Mouse (Mus musculus): ENCODE measurements at regions not wholly inside any gene's neighbourhood (a gene's known extent, or its start where the extent isn't known, plus 50 kb on each side); places are given as distances from the start of the nearest gene placed in this dataset.
"Not testable (repeated sequence)": the region's sequence is repeated elsewhere in the genome, so short reads cannot be mapped to it uniquely, and the experiment has no call there.

DNA sequence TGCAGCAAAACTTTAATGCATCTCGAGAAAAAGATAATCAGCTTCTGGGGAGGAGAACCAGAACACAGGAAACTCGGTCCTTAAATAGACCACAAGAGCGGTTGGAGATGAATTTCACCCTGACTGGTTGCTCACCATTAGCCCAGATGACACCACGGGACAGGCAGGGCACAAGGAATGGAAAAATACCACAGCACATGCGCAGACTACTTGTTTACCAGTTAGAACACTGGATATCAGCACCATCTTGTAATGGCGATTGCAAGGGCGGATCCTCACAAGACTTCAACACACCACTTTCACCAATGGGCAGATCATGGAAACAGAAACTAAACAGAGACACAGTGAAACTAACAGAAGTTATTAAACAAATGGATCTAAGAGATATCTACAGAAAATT lies 72.1 kb upstream of the Slc22a8 start:
- not testable (repeated sequence) for TF ChIP-seq POLR2A (IDR thresholded peaks at IDR 0.05; ENCODE audit: insufficient read length, low read depth); MYOG (IDR thresholded peaks at IDR 0.05; ENCODE audit: control insufficient read depth in 1 of 3, insufficient read depth in 1 of 3, insufficient read length in 2 of 3, low read depth in 2 of 3); TCF12 (IDR thresholded peaks at IDR 0.05; ENCODE audit: insufficient read depth, poor library complexity, severe bottlenecking); USF1 (IDR thresholded peaks at IDR 0.05; ENCODE audit: low read depth)

All from myocyte (in vitro differentiated cells).